Mouse (Mus musculus): Measurements from ENCODE around the gene Tlk1.

Tlk1 gene

DNA sequence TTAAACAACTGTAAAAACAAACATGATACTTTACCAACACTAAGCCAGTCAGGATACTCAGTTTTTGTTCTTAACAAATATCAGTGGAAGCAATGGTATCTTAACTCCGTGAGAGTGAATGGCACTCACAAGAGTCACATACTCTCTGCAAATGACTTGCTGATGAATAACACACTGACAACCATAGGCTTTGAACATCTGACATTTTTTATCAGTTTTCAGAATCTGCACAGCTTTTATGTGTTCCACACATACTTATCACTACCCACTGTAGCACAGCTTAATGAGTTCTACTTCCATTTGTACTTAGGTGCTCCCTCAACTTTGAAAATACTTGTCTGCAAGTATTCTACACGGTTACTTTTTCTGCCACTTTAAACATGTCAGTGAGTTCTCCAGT, 35.3 kb downstream of the Tlk1 start:
- DNase-seq (ENCODE audit: low spot score in 2 of 2): no peak

GRCm38 (mm10) chr2:70789331-70789730, 36.2 kb downstream of the Tlk1 start:
- no peak for DNase-seq (ENCODE audit: low spot score in 2 of 2)

GRCm38 (mm10) chr2:70784447-70784846, 41.1 kb downstream of the Tlk1 start:
- no peak for DNase-seq (ENCODE audit: low spot score in 2 of 2)

DNA sequence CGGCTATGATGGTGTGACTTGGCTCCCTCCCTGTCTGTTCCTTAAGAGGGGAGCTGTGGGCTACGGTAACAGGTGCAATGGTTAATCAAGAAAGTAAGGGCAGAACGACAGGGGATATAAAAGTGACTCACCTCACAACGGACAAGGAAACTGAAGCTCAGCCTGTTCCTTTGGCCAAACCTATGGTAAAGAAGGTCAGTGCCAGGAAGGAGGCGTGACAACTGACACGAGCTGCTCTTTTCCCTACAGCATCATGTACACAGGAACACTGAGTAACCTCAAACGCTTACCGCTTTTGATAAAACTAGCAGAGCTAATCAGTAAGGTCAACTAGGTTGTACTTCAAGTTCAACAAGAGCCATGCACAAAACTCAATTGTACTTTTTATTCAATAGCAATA, 42.0 kb downstream of the Tlk1 start:
- DNase-seq (ENCODE audit: low spot score in 2 of 2): no peak

DNA sequence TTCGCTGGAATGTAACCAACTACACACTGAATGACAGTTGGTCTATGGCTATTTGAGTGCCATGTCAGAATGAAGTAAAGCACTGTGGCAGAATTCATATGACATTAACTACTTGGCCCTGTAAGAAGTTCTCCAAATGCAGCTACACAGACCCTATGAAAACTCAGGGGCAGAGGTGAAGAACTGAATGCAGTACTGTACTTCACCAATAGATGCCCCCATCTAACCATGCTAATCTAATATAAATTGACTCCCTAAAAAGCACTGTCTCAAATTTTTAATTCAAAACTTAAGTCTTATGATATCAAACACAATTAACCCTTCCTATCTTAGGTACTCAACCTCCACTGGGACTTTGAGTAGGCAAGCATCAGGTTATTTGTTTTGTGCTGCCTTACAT, 45.9 kb downstream of the Tlk1 start:
- DNase-seq (ENCODE audit: low spot score in 2 of 2): no peak

GRCm38 (mm10) chr2:70776744-70777143, 48.8 kb downstream of the Tlk1 start:
- DNase-seq (ENCODE audit: low spot score in 2 of 2): no peak

DNA sequence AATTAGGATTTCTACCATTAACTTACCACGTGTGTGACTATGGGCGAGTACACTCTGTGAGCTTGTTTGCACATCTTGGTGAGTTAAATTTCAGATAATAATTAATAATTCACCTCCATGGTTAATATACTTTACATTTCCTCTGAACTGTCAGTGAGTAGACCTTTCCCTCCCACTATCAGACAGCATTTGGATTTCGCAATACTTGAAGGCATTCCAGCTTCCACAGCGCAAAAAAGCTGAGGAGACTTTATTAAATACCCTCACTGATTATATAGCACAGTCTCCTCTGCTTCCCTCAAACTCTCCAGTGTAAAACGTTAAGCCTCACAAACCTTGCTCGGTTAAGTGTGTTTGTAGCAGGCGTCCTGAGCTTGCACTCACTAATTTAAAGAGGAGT, 60.8 kb downstream of the Tlk1 start:
- DNase-seq (ENCODE audit: low spot score in 2 of 2): no peak

DNA sequence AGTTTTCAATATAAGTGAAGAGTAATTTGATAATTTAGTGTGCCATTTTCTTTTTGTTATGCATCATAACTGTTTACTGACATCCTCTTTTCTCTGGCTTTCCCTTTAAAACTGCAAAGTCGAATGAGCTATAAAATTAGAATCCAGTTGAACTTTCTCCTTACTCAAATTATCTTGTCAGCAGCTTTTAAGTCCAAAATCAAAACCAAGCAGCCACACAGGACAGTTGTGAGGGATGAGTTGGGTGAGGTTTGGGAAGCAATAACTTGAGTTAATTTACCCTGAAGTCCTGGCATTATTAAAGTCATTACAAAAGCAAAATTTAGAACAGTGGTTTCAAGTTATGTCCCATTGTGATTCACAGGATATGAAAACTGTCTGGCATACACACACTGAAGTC, 62.8 kb downstream of the Tlk1 start:
- DNase-seq (ENCODE audit: low spot score in 2 of 2): no peak

GRCm38 (mm10) chr2:70752149-70752548, 73.4 kb downstream of the Tlk1 start:
- DNase-seq (ENCODE audit: low spot score in 2 of 2): peak in 1 of 2 experiments; percentile 46

- no peak for DNase-seq (ENCODE audit: low spot score in 2 of 2)
Observed at GRCm38 (mm10) chr2:70751655-70752054, 73.9 kb downstream of the Tlk1 start.

GRCm38 (mm10) chr2:70742588-70742987, 82.9 kb downstream of the Tlk1 start:
- no peak for DNase-seq (ENCODE audit: low spot score in 2 of 2)

- no peak for DNase-seq (ENCODE audit: low spot score in 2 of 2)
Observed at GRCm38 (mm10) chr2:70741901-70742300, 83.6 kb downstream of the Tlk1 start.

DNA sequence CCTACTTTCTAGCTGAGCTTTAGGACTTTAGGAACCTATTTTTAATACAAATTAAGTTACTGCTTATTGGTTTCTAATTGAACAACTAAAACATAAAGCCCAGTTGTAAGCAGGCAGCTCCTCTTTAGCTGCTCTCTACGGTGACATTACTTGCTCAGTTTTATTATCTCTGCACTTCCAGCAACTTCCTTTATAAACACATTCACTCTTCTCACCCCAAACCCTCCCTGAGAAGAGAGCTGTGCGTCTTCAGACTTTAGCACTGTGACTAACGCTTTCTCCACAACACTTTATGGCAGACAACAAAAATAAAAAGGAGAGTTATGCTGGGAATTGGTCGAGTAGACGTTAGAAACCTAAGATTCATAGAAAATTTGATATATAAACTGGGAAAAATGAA, 89.5 kb downstream of the Tlk1 start:
- DNase-seq (ENCODE audit: low spot score in 2 of 2): no peak

GRCm38 (mm10) chr2:70735534-70735933, 90.0 kb downstream of the Tlk1 start:
- DNase-seq (ENCODE audit: low spot score in 2 of 2): no peak

DNA sequence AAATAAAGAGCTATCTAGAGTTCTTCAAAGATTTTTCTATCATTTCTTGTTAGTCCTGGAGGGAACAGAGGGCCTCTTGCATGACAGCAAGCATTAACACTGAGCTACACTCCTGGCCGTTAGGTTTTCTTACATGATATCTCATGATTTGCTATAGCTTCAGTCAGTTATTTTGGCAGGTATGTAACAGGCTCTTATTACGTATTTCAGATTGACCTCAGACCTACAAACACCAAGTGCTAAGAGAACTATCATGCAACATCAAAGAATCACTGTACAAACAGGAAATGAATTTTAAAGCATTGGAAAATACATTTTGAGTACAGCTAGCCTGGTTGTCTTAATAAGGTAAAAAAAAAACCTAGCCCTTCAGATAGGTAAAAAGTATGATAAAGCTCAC, 98.4 kb downstream of the Tlk1 start:
- no peak for DNase-seq (ENCODE audit: low spot score in 2 of 2)

- no peak for DNase-seq (ENCODE audit: low spot score in 2 of 2)
Observed at GRCm38 (mm10) chr2:70723610-70724243, 101.8 kb downstream of the Tlk1 start.

DNA sequence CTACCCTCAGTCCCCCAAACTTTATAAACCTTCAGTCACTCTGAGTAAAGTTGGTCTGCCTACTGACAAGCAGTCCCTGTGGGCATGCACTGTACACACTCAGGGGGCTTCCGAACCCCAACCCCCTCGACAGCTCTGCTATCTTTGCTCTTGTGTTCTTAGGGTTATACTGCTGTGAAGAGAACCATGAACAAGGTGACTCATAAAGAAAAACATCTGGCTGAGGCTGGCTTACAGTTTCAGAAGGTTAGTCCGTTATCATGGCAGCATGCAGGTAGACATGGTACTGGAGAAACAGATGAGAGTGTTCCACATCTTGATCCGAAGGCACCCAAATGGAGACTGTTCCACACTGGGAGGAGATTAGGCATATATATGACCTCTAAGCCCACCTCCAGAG, 114.7 kb downstream of the Tlk1 start:
- DNase-seq (ENCODE audit: low spot score in 2 of 2): no peak

GRCm38 (mm10) chr2:70710236-70710635, 115.3 kb downstream of the Tlk1 start:
- DNase-seq (ENCODE audit: low spot score in 2 of 2): no peak

GRCm38 (mm10) chr2:70708986-70709730, 116.4 kb downstream of the Tlk1 start:
- no peak for DNase-seq (ENCODE audit: low spot score in 2 of 2)

DNA sequence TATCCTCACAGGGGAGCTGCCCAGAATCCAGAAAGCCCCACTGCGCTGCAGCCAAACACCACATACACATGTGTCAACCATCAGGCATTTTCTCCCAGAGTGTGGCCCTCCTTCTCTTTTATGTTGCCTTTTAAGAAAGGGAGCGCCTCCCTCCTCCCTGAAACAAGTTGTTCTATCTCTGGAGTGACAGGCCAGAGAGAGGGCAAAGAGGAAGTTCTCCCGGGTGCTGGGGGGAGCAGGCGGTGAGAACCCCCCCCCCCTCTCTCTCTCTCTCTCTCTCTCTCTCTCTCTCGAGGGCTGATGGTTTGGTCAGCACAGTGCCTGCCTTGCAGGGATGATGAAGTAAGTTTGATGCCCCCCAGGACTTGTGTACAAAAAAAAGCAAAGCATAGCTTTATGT, 123.1 kb downstream of the Tlk1 start:
- no peak for DNase-seq (ENCODE audit: low spot score in 2 of 2)

DNA sequence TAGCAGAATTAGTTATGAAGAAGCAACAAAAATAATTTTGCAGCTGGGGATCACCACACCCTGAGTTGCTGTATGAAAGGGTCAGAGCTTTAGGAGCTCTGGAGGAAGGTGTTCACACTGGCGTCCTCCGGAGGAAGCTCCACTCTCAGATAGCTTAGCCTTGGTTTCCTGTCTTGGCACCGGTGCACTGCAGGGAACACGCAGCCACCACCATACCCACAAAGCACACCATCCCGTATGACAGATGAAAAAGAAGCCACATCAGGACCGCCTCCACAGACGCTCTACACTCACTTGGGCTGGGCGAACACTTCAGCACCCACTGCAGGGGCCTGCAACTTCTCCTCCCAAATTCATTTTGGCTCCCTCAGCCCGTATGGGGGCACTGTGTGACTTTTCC, 124.0 kb downstream of the Tlk1 start:
- DNase-seq (ENCODE audit: low spot score in 2 of 2): no peak

GRCm38 (mm10) chr2:70700851-70701250, 124.7 kb downstream of the Tlk1 start:
- no peak for DNase-seq (ENCODE audit: low spot score in 2 of 2)

- no peak for DNase-seq (ENCODE audit: low spot score in 2 of 2)
Observed at GRCm38 (mm10) chr2:70695712-70696111, 129.8 kb downstream of the Tlk1 start.

GRCm38 (mm10) chr2:70690195-70690594, 135.3 kb downstream of the Tlk1 start:
- DNase-seq (ENCODE audit: low spot score in 2 of 2): no peak
